Mouse (Mus musculus) right cerebral cortex, postnatal 10 days (tissue): ENCODE measurements around the gene Psg25.
"Not testable (repeated sequence)": the region's sequence is repeated elsewhere in the genome, so short reads cannot be mapped to it uniquely, and the experiment has no call there.

Experiments used
- DNase-seq, 2 experiments: peaks; one replicate each; pipeline ENCODE4 v3.0.0; 2021; ENCODE audit warnings: low spot score in 2 of 2

Gene Psg25

DNA sequence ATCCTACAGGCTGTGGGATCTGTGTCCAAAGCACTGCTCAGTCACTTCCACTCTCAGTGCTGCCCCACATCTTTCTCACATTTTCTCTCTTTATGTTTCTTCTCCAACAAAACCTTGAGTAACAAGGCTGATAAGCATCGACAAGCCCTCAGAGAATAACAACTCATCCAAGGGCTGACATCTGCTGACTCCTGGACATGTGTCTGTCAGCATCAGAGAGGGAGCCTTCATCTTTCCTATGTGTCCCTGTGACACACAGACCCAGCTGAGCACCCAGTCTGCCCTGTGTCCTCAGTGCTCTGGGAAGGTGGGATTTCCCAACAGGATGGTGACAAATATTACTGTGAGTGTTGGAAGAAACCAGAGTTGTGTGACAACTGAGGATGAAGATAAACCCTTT, at the start of gene Psg25:
Gene Psg25 (minus strand): TSS at position 101 of the 400 bp plus-strand sequence.
- DNase-seq: no peak

GRCm38 (mm10) chr7:18567205-18567604, 35.1 kb upstream of the Psg25 start, which contains the start of gene Psg27:
Gene Psg27 (minus strand): TSS chr7:18567305.
- DNase-seq: no peak

DNA sequence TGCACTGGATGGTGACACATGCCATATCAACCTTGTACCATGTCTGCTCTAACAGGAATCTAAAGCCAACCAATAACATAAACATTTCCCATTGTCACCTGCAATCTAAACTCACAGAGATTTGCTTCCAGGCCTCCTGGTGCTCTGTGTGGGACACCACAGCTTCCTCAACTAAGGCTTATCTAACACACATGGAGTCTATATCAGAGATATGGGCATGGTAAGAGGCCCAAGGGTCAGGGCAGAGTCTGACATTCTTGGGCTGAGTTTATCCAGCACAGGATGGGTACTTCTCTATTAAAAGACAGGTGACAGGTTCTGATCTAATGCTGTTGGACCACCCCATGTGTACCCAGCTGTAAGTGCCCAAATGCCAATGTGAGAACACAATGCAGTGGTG, 27.8 kb upstream of the Psg25 start:
- DNase-seq: no peak

- DNase-seq: not testable (repeated sequence)
Observed at GRCm38 (mm10) chr7:18555751-18556150, 23.7 kb upstream of the Psg25 start.

DNA sequence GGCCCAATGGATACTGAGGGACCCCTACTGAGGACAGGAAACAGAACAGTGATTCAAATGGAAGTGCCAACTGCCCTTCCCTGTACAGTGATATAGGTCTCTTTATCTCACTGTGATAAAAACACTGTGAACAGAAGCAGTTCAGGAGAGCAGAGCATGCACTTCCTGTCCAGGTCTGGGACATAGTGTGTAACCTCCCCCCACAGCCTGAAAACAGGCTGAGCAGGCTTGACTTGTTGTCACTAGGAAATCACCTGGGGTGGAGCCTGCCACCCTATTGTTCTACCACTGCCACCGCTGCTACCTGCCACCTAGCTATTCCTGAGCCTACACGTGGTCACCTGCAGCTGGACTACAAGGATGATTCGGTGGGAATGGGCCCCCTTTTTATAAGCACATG, 1.4 kb upstream of the Psg25 start:
- no peak for DNase-seq

GRCm38 (mm10) chr7:18524668-18525067, 7.4 kb downstream of the Psg25 start:
- DNase-seq: no peak

GRCm38 (mm10) chr7:18512848-18513247, 19.2 kb downstream of the Psg25 start:
- DNase-seq: not testable (repeated sequence)

DNA sequence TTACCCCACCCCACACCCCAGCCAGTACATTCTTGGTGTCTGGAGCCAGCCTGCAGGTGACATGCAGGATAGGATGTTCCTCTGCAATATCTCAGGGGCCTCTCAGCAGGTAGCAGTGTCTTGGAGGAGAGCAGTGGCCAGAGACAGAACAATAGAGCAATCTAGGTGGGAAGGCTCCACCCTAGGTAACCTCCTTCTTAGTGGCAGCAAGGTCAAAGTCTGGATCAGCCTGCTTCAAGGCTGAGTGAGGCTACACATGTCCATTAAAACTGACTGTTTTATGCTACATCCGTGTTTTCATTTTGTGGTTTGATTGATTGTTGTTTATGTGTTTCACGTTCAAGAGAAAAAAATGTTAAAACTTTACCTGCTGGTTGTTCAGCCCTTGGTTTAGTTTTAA, 19.7 kb downstream of the Psg25 start:
- not testable (repeated sequence) for DNase-seq

- DNase-seq: no peak
Observed at GRCm38 (mm10) chr7:18511479-18511878, 20.6 kb downstream of the Psg25 start.

DNA sequence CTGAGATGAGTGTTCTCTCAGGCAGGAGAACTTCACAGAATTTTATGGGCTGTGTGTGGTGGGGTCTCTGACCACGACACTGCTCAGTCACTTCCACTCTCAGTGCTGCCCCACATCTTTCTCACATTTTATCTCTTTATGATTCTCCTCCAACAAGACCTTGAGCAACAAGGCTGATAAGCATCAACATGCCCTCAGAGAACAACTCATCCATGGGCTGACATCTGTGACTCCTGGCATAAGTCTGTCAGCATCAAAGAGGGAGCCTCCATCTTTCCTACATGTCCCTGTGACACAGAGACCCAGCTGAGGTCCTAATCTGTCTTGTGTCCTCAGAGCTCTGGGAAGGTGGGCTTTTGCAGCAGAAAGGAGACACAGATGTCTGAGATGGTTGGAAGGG, 48.0 kb downstream of the Psg25 start, which contains the start of gene Psg26:
Gene Psg26 (minus strand): TSS at position 101 of the 400 bp plus-strand sequence.
- DNase-seq: no peak
